Mouse (Mus musculus) stomach, postnatal 0 days (tissue): ENCODE results near the gene Psg26.

Source experiments
- CTCF ChIP-seq: IDR thresholded peaks from 2 replicates; pipeline ENCODE4 v1.5.1; 2016; ENCODE audit warnings: antibody characterized with exemption, low read depth, mild to moderate bottlenecking, moderate library complexity
- EP300 ChIP-seq: optimal IDR thresholded peaks from 2 replicates; pipeline ENCODE3; 2016; ENCODE audit warnings: antibody characterized with exemption

- TF ChIP-seq CTCF (peak; percentile 20; the same call in 1 of the 2 replicates), EP300 (no peak)
Observed at GRCm38 (mm10) chr7:18533420-18533819, 49.4 kb upstream of the Psg26 start.
